Mouse (Mus musculus): ENCODE measurements around the gene Iqck.

- no peak for TF ChIP-seq CTCF (IDR thresholded peaks at IDR 0.05; ENCODE audit: low read depth)
- TF ChIP-seq EP300 (IDR thresholded peaks at IDR 0.05; ENCODE audit: low read depth) = no peak
These were observed 109.2 kb downstream of the Iqck start for GRCm38 (mm10) chr7:118964777-118965176.

Data from liver, embryonic 14.5 days (tissue).